Mouse (Mus musculus) embryo, embryonic 10.5 days (tissue): ENCODE measurements around the gene Col1a1.
A peak's percentile ranks its signal among the peaks of the same experiment; 100 is the strongest.

ENCODE experiments used
- DNase-seq: peaks from one replicate; pipeline ENCODE4 v3.0.0-alpha.2; 2015; ENCODE audit warnings: low spot score

Gene Col1a1

GRCm38 (mm10) chr11:94936045-94936444, at the start of gene Col1a1:
TSS of gene Col1a1 (plus strand) at chr11:94936224.
- no peak for DNase-seq

- peak; percentile 39 for DNase-seq
These were observed 44.9 kb upstream of the Col1a1 start for GRCm38 (mm10) chr11:94891155-94891554.

- no peak for DNase-seq
These were observed 39.2 kb upstream of the Col1a1 start for GRCm38 (mm10) chr11:94896753-94897376.

GRCm38 (mm10) chr11:94901231-94901630, 34.8 kb upstream of the Col1a1 start:
- no peak for DNase-seq

- no peak for DNase-seq
These were observed 31.7 kb upstream of the Col1a1 start for GRCm38 (mm10) chr11:94904306-94904705.

- no peak for DNase-seq
These were observed 25.1 kb upstream of the Col1a1 start for GRCm38 (mm10) chr11:94910971-94911370.

- no peak for DNase-seq
These were observed 23.5 kb upstream of the Col1a1 start for GRCm38 (mm10) chr11:94912568-94912967.

- DNase-seq, result no peak
These were observed 22.5 kb upstream of the Col1a1 start for GRCm38 (mm10) chr11:94913302-94914090.

- no peak for DNase-seq
These were observed 20.2 kb upstream of the Col1a1 start for GRCm38 (mm10) chr11:94915675-94916403.

- DNase-seq, result peak; percentile 38
These were observed 19.5 kb upstream of the Col1a1 start for GRCm38 (mm10) chr11:94916477-94916876.

GRCm38 (mm10) chr11:94917717-94918116, 18.3 kb upstream of the Col1a1 start:
- DNase-seq, result no peak

- peak; percentile 51 for DNase-seq
These were observed 15.0 kb upstream of the Col1a1 start for GRCm38 (mm10) chr11:94920996-94921401.

GRCm38 (mm10) chr11:94924977-94925376, 11.0 kb upstream of the Col1a1 start:
- no peak for DNase-seq

GRCm38 (mm10) chr11:94926431-94926830, 9.6 kb upstream of the Col1a1 start:
- no peak for DNase-seq

GRCm38 (mm10) chr11:94927771-94928291, 8.2 kb upstream of the Col1a1 start:
- no peak for DNase-seq

GRCm38 (mm10) chr11:94928820-94929219, 7.2 kb upstream of the Col1a1 start:
- peak; percentile 93 for DNase-seq

GRCm38 (mm10) chr11:94929599-94929998, 6.4 kb upstream of the Col1a1 start:
- DNase-seq, result peak; percentile 55

- no peak for DNase-seq
These were observed 5.9 kb upstream of the Col1a1 start for GRCm38 (mm10) chr11:94930151-94930550.

- DNase-seq, result no peak
These were observed 2.4 kb upstream of the Col1a1 start for GRCm38 (mm10) chr11:94933584-94933983.

- no peak for DNase-seq
These were observed 1.5 kb upstream of the Col1a1 start for GRCm38 (mm10) chr11:94934526-94934925.

GRCm38 (mm10) chr11:94936851-94937295, 849 bp downstream of the Col1a1 start:
- peak; percentile 98 for DNase-seq

GRCm38 (mm10) chr11:94937335-94937781, 1.3 kb downstream of the Col1a1 start:
- DNase-seq, result no peak
